Mouse (Mus musculus): ENCODE measurements at regions not wholly inside any gene's neighbourhood (a gene's known extent, or its start where the extent isn't known, plus 50 kb on each side); places are given as distances from the start of the nearest gene placed in this dataset.

DNA sequence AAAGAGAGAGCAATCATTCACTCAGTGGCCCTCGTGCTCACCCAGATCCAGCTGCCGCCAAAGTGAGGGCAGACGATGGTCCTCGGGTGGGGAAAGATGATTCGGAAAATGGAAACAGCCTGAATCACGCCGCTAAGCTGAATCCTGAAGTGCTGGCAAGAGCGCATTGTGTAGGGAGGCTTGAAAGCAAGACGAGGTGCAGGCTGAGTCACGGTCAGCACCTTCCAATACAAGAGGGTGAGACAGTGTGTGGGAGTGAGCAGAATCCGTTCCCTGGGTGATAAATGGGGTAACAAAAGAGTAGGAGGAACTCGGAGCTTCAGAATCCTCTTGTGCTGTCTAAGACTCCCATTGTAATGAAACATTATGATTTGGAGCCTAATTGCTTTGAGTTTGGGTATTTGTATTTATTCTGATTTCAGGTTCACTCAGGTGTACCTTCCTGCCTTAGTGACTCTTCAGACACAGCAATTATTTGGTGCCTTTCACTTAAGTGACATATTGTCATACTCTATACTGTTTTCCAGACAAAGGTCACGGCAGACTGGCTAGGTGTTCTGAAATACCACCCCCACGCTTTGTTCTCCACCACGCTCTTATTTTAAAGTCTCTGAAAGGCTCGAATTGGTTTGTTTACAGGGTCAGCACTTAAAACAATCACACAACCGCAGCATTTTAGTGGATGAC lies 70.0 kb downstream of the Mbip start:
- Histone ChIP-seq H3K9ac (ENCODE audit: low read depth, low read length) (peak overlapping the region; percentile 25; the same call in 1 of the 2 replicates), H3K9me3 (ENCODE audit: control insufficient read depth, low read length) (no peaks in the 10 kb centered on the region), H3K4me2 (ENCODE audit: low read length) (peak overlapping the region; percentile 34), H3K4me1 (ENCODE audit: control insufficient read depth, insufficient read depth, low read depth, low read length) (no peaks in the 10 kb centered on the region; the same call in 1 of the 2 replicates), H3K27ac (ENCODE audit: low read depth, low read length) (no peak overlapping the region), H3K27me3 (replicated peaks; ENCODE audit: control insufficient read depth, insufficient read depth, low read length) (no peaks in the 10 kb centered on the region), H3K36me3 (ENCODE audit: control insufficient read depth, insufficient read depth, low read length) (no peaks in the 10 kb centered on the region), H3K4me3 (ENCODE audit: low read length) (no peak overlapping the region)
- WGBS = 39% methylated on average over 17 of the region's 17 CpGs
- peak; percentile 65; the same call in 1 of the 2 replicates for ATAC-seq

DNA sequence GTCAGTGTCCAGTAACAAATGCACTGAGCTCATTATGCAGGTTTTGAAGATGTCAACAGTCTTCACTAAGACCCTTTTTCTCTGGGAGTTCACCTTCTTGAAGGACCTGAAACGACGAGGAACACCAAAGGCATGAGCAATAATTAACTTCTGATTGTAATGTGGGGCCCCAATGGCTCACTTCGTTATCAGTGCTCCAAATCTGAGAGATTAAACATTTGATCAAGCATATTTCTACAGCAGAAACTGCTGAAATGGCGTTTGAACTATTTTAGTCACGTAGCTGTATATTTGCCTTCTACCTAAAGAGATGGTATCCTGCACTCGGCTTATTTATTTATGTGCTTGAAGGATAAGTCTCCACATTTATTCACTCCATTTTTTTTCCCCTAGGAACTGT lies 80.6 kb downstream of the Mbip start:
- Histone ChIP-seq H3K4me3 (ENCODE audit: low read length) (no peak overlapping the region), H3K36me3 (ENCODE audit: control insufficient read depth, insufficient read depth, low read length) (no peaks in the 10 kb centered on the region), H3K4me2 (ENCODE audit: low read length) (no peak overlapping the region), H3K9ac (ENCODE audit: low read depth, low read length) (no peak overlapping the region), H3K27ac (ENCODE audit: low read depth, low read length) (no peak overlapping the region), H3K27me3 (replicated peaks; ENCODE audit: control insufficient read depth, insufficient read depth, low read length) (no peaks in the 10 kb centered on the region), H3K4me1 (ENCODE audit: control insufficient read depth, insufficient read depth, low read depth, low read length) (no peaks in the 10 kb centered on the region), H3K9me3 (ENCODE audit: control insufficient read depth, low read length) (no peaks in the 10 kb centered on the region)
- 83% methylated on average over 6 of the region's 6 CpGs for WGBS
- no peak for ATAC-seq

DNA sequence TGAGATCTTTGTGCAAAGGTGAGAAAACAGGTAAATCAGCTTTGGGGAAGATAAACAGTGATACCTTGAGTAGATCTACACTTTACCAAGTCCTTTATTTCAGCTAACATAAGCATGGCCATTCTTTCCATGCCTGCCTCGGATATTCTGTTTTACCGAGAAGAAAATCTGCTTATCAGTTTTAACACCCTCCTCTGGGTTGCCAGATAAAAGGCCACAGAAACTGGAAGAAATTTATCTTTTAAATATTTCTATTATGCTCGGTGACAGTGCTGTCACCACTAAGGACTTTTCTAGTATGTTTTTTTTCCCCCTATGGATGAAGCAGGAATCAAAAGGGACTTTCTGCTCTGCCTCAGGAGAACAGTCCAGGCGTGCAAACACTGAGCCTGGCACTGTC lies 84.2 kb downstream of the Mbip start:
- H3K4me2 ChIP-seq (ENCODE audit: low read length) = no peak overlapping the region
- ATAC-seq = no peak
- H3K27me3 ChIP-seq (replicated peaks; ENCODE audit: control insufficient read depth, insufficient read depth, low read length) = no peaks in the 10 kb centered on the region
- no peaks in the 10 kb centered on the region for H3K9me3 ChIP-seq (ENCODE audit: control insufficient read depth, low read length)
- no peaks in the 10 kb centered on the region for H3K4me1 ChIP-seq (ENCODE audit: control insufficient read depth, insufficient read depth, low read depth, low read length)
- no peak overlapping the region for H3K4me3 ChIP-seq (ENCODE audit: low read length)
- no peak overlapping the region for H3K9ac ChIP-seq (ENCODE audit: low read depth, low read length)
- WGBS = 72% methylated on average over 4 of the region's 4 CpGs
- no peaks in the 10 kb centered on the region for H3K36me3 ChIP-seq (ENCODE audit: control insufficient read depth, insufficient read depth, low read length)
- no peak overlapping the region for H3K27ac ChIP-seq (ENCODE audit: low read depth, low read length)

DNA sequence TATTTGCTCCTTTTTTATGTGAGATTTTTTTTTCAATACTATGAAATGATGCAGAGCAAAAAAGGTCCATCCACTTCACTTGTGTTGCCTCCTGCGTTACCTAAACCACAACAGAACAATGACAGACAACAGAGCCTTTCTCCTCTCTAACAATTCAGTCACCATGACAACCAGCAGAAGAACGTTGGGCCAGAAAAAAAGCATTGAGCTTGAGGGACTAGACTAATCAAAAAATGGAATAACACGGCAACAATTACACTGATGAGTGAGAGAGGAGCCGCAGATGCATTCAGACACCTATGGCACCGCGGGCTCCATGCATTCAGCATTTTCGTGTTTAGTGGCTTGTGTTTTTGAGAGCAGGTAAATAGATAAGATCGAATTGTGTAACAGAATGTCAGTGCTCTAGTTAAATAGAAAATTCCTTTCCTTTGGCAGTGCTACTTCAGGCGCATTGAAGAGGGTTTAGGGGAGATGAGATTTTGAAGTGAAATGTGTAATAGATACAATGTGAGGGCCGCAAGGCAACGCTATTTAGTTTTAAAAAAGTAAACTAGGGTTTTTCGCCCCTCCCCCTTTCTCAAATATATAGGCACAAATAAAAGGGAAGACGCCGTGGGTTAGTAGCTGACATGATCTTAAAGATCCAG lies 87.2 kb downstream of the Mbip start:
- Histone ChIP-seq H3K4me3 (ENCODE audit: low read length) (no peak overlapping the region), H3K27me3 (replicated peaks; ENCODE audit: control insufficient read depth, insufficient read depth, low read length) (no peaks in the 10 kb centered on the region), H3K4me1 (ENCODE audit: control insufficient read depth, insufficient read depth, low read depth, low read length) (no peaks in the 10 kb centered on the region), H3K4me2 (ENCODE audit: low read length) (no peak overlapping the region), H3K36me3 (ENCODE audit: control insufficient read depth, insufficient read depth, low read length) (no peaks in the 10 kb centered on the region), H3K9ac (ENCODE audit: low read depth, low read length) (no peak overlapping the region), H3K27ac (ENCODE audit: low read depth, low read length) (no peak overlapping the region), H3K9me3 (ENCODE audit: control insufficient read depth, low read length) (no peaks in the 10 kb centered on the region)
- ATAC-seq = peak; percentile 80
- WGBS = 37% methylated on average over 14 of the region's 14 CpGs

DNA sequence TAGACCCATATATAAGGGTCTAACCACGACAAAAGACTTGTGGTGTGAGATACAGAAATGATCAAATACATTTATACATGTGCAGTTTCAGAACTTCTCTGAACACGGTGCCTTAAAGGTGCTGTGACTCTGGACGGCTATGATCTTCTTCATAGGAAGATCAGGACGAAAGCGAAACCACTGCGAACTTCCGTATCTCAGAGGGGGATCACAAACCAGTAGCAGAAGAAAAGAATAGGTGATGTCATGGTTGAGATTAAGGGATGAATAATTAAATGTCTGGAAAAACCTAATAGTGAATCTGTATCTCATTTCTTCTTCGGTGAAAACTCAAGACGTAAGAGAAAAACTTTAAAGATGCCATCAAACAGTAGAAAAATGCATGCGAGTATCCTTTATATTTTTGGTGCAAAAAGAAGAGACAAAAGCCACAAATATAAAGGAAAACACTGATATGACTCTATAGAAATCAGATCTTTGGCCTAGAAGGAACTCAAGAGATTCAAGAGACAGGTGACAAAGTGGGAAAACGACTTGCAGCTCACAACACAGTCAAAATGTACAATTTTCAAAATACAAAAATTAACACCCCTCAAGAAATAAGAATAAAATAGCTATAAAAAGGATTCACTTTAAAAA lies 89.3 kb downstream of the Mbip start:
- no peak overlapping the region for H3K9ac ChIP-seq (ENCODE audit: low read depth, low read length)
- no peak overlapping the region for H3K4me3 ChIP-seq (ENCODE audit: low read length)
- 87% methylated on average over 11 of the region's 11 CpGs for WGBS
- no peaks in the 10 kb centered on the region for H3K27me3 ChIP-seq (replicated peaks; ENCODE audit: control insufficient read depth, insufficient read depth, low read length)
- H3K4me1 ChIP-seq (ENCODE audit: control insufficient read depth, insufficient read depth, low read depth, low read length) = no peaks in the 10 kb centered on the region
- no peaks in the 10 kb centered on the region for H3K9me3 ChIP-seq (ENCODE audit: control insufficient read depth, low read length)
- H3K36me3 ChIP-seq (ENCODE audit: control insufficient read depth, insufficient read depth, low read length) = no peaks in the 10 kb centered on the region
- H3K27ac ChIP-seq (ENCODE audit: low read depth, low read length) = no peak overlapping the region
- no peak overlapping the region for H3K4me2 ChIP-seq (ENCODE audit: low read length)
- ATAC-seq = no peak

DNA sequence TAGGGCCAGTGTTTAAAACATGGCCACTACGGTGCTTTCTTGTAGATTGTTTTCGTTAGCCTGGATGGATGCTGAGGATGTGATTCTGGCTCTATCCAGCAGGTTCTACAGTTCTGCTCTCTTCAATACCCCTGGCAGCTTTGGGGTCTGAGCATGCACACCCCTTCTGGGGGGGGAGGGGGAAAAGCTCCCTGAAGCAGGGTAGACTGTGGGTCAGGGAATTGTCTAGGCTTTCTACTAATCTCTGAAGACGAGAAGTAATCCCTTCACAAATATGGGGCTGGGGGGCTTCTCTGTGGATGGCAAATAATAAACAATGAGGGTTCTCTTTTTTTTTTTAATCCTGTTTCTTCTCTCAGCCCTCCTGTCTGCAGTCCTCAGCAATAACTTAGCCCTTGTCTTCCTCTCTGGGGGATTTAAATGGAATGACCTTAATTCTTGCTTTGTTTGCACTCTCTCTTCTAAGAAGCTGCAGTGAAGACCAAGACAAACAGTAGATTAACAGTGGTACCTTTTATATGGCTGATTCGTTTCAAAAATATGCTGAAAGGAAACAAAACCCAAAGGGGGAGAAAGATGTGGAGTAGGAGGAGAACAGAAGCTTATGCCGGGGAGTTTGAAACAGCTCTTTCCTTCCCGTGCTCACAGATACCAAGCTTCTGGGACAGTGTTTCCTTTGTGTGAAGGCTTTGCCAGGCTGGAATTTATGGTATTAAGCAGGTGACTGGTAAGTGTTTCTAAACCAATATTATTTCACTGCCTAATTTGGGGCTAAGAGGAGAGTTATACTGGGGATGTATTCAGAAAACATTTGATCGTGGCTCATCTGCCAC lies 92.9 kb downstream of the Mbip start:
- Histone ChIP-seq H3K36me3 (ENCODE audit: control insufficient read depth, insufficient read depth, low read length) (no peaks in the 10 kb centered on the region), H3K27me3 (replicated peaks; ENCODE audit: control insufficient read depth, insufficient read depth, low read length) (no peaks in the 10 kb centered on the region), H3K9ac (ENCODE audit: low read depth, low read length) (no peak overlapping the region), H3K4me3 (ENCODE audit: low read length) (no peak overlapping the region), H3K4me2 (ENCODE audit: low read length) (no peak overlapping the region), H3K9me3 (ENCODE audit: control insufficient read depth, low read length) (no peaks in the 10 kb centered on the region), H3K27ac (ENCODE audit: low read depth, low read length) (no peak overlapping the region), H3K4me1 (ENCODE audit: control insufficient read depth, insufficient read depth, low read depth, low read length) (no peaks in the 10 kb centered on the region)
- 54% methylated on average over 7 of the region's 7 CpGs for WGBS
- no peak for ATAC-seq

DNA sequence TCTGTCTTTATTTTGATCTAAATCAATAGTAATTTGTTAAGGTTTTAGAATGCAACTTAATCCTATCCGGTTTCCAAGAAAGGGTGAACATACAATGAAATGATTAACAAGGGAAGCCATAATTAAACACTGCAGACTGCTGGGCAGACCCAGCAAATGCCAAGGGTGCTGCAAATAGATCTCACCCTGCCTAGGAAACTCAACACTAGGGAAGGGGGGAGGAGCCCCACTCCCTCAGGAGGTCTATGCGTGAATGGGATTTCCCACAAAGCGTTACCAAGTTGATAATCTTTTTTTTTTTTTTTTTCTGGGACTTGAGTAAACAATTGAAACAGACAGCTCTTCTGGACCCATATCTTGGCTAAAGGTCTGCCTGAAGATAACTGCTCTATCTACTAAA lies 95.4 kb downstream of the Mbip start:
- ATAC-seq = no peak

DNA sequence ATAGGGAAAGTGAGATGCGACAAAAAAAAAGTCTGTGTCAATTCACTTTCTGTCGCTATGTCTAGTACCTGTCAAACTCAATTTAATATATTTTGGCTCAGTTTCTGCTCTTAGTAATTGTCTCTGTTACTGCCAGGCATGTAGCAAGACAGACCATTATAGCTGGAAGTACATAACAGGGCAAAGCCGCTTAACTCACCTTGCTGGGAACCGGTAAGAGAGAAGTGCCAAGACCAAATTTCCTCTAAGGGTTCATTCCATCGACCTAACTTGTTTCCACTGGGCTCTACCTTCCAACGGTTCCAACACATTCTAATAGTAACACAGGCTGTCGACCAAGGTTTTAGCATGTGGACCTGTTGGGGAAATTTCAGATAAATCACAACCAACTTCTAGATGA lies 99.3 kb downstream of the Mbip start:
- Histone ChIP-seq H3K9ac (ENCODE audit: low read depth, low read length) (no peak overlapping the region), H3K4me2 (ENCODE audit: low read length) (no peak overlapping the region), H3K4me1 (ENCODE audit: control insufficient read depth, insufficient read depth, low read depth, low read length) (no peaks in the 10 kb centered on the region), H3K27ac (ENCODE audit: low read depth, low read length) (no peak overlapping the region), H3K27me3 (replicated peaks; ENCODE audit: control insufficient read depth, insufficient read depth, low read length) (no peaks in the 10 kb centered on the region), H3K36me3 (ENCODE audit: control insufficient read depth, insufficient read depth, low read length) (no peaks in the 10 kb centered on the region), H3K9me3 (ENCODE audit: control insufficient read depth, low read length) (no peaks in the 10 kb centered on the region), H3K4me3 (ENCODE audit: low read length) (no peak overlapping the region)
- no peak for ATAC-seq
- 86% methylated on average over 7 of the region's 7 CpGs for WGBS

More for the DNA sequence above, 95.4 kb downstream of the Mbip start:
- H3K9ac ChIP-seq (ENCODE audit: low read depth, low read length) = no peak overlapping the region
- no peak overlapping the region for H3K4me3 ChIP-seq (ENCODE audit: low read length)
- no peak overlapping the region for H3K27ac ChIP-seq (ENCODE audit: low read depth, low read length)
- H3K4me1 ChIP-seq (ENCODE audit: control insufficient read depth, insufficient read depth, low read depth, low read length) = no peaks in the 10 kb centered on the region
- no peaks in the 10 kb centered on the region for H3K9me3 ChIP-seq (ENCODE audit: control insufficient read depth, low read length)
- no peaks in the 10 kb centered on the region for H3K27me3 ChIP-seq (replicated peaks; ENCODE audit: control insufficient read depth, insufficient read depth, low read length)
- 27% methylated on average over 3 of the region's 3 CpGs for WGBS
- H3K36me3 ChIP-seq (ENCODE audit: control insufficient read depth, insufficient read depth, low read length) = no peaks in the 10 kb centered on the region
- no peak overlapping the region for H3K4me2 ChIP-seq (ENCODE audit: low read length)

DNA sequence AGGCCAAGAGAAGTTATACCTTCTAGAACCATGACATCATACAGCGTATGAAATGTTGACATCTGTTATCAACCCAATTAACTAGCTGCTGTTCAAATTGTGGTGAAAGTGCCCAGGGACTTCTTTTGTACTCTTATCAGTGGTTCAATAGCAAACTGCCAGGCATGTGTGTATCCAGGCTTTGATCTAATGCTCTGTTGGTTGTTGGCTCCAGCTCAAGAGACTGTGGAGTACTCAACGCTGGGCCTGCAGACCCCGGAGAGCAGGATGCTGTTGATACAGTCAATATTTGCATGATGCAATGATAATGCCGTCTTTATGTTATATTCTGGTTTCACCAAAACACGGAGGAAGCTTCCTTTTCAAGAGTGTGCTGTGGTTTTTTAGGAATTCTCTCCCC lies 102.9 kb downstream of the Mbip start:
- Histone ChIP-seq H3K9me3 (ENCODE audit: control insufficient read depth, low read length) (no peaks in the 10 kb centered on the region), H3K9ac (ENCODE audit: low read depth, low read length) (no peak overlapping the region), H3K4me1 (ENCODE audit: control insufficient read depth, insufficient read depth, low read depth, low read length) (no peaks in the 10 kb centered on the region), H3K27ac (ENCODE audit: low read depth, low read length) (no peak overlapping the region), H3K27me3 (replicated peaks; ENCODE audit: control insufficient read depth, insufficient read depth, low read length) (no peaks in the 10 kb centered on the region), H3K4me3 (ENCODE audit: low read length) (no peak overlapping the region), H3K36me3 (ENCODE audit: control insufficient read depth, insufficient read depth, low read length) (no peaks in the 10 kb centered on the region), H3K4me2 (ENCODE audit: low read length) (no peak overlapping the region)
- 70% methylated on average over 5 of the region's 5 CpGs for WGBS
- ATAC-seq = no peak
